Mouse (Mus musculus): ENCODE measurements around the gene Tenm4. TPM values are rescaled to one million over a fixed set of nuclear protein-coding genes. Genes with fewer than 3 reads are reported as not detected.

Gene Tenm4
- polyA plus RNA-seq, 1 experiment from 2014 or later = 14.3 TPM

DNA sequence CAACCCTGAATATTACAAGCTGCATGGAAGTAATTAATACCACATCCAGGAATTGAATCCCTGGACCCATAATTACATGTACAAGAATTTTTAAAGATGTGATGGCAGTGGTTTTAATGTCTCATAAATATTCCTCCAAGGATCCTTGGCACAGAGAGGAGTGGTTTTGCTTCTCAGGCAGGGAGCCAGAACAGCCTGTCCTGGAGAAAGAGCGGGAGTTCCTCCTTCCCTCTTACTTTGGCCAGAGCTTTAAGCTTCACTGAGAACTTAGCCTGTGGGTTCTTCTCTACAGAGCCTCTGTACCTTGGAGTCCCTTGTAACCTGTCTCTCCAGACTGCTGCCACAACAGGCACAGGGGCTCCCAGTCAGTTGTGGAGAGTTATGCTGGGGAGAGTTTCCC is 94.9 kb downstream of the Tenm4 start:
- 59% methylated on average over 1 of the region's 1 CpGs for WGBS
- Histone ChIP-seq H3K27me3 (replicated peaks; ENCODE audit: control insufficient read depth, insufficient read depth, low read length) (no peaks in the 10 kb centered on the region), H3K9me3 (ENCODE audit: control insufficient read depth, low read length) (no peaks in the 10 kb centered on the region), H3K4me3 (ENCODE audit: low read length) (no peak overlapping the region), H3K4me1 (ENCODE audit: control insufficient read depth, insufficient read depth, low read length) (peaks cover 5% of the 10 kb centered on the region; the same call in 1 of the 2 replicates), H3K36me3 (ENCODE audit: control insufficient read depth, insufficient read depth, low read length) (no peaks in the 10 kb centered on the region), H3K4me2 (ENCODE audit: low read depth, low read length) (no peak overlapping the region), H3K27ac (ENCODE audit: low read length) (no peak overlapping the region), H3K9ac (ENCODE audit: low read depth, low read length) (no peak overlapping the region)
- no peak for ATAC-seq

- no peak for ATAC-seq
- Histone ChIP-seq H3K9ac (ENCODE audit: low read depth, low read length) (no peak overlapping the region), H3K4me2 (ENCODE audit: low read depth, low read length) (no peak overlapping the region), H3K9me3 (ENCODE audit: control insufficient read depth, low read length) (no peaks in the 10 kb centered on the region), H3K27ac (ENCODE audit: low read length) (no peak overlapping the region), H3K4me1 (ENCODE audit: control insufficient read depth, insufficient read depth, low read length) (peaks cover 5% of the 10 kb centered on the region; the same call in 1 of the 2 replicates), H3K4me3 (ENCODE audit: low read length) (no peak overlapping the region), H3K36me3 (ENCODE audit: control insufficient read depth, insufficient read depth, low read length) (no peaks in the 10 kb centered on the region), H3K27me3 (replicated peaks; ENCODE audit: control insufficient read depth, insufficient read depth, low read length) (no peaks in the 10 kb centered on the region)
- 37% methylated on average over 6 of the region's 6 CpGs for WGBS
Observed at GRCm38 (mm10) chr7:96267266-96267665, 96.2 kb downstream of the Tenm4 start.

DNA sequence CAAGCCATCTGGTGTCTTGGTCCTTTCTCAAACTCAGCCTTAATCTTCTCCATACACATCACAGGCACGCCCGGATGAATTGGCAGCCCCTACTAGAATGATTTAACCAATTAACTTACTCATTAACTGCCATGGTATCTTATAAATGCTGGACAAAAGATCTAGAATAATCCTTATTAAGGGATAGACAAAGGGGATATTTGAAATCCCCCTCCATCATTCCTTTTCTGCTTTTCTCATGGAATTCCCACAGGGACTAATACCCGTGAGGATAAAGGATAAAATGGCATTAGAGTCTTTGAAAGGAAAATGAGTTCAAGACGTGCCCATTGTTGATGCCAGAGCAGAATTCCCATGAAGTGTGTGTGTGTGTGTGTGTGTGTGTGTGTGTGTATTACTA is 99.6 kb downstream of the Tenm4 start:
- Histone ChIP-seq H3K4me3 (ENCODE audit: low read length) (no peak overlapping the region), H3K9me3 (ENCODE audit: control insufficient read depth, low read length) (no peaks in the 10 kb centered on the region), H3K4me1 (ENCODE audit: control insufficient read depth, insufficient read depth, low read length) (peaks cover 5% of the 10 kb centered on the region; the same call in 1 of the 2 replicates), H3K9ac (ENCODE audit: low read depth, low read length) (no peak overlapping the region), H3K27me3 (replicated peaks; ENCODE audit: control insufficient read depth, insufficient read depth, low read length) (no peaks in the 10 kb centered on the region), H3K36me3 (ENCODE audit: control insufficient read depth, insufficient read depth, low read length) (no peaks in the 10 kb centered on the region), H3K27ac (ENCODE audit: low read length) (no peak overlapping the region), H3K4me2 (ENCODE audit: low read depth, low read length) (no peak overlapping the region)
- 62% methylated on average over 4 of the region's 4 CpGs for WGBS
- ATAC-seq = no peak

GRCm38 (mm10) chr7:96272068-96272467 is 101.0 kb downstream of the Tenm4 start:
- no peaks in the 10 kb centered on the region for H3K9me3 ChIP-seq (ENCODE audit: control insufficient read depth, low read length)
- no peak overlapping the region for H3K27ac ChIP-seq (ENCODE audit: low read length)
- H3K4me3 ChIP-seq (ENCODE audit: low read length) = no peak overlapping the region
- H3K4me2 ChIP-seq (ENCODE audit: low read depth, low read length) = no peak overlapping the region
- no peak overlapping the region for H3K9ac ChIP-seq (ENCODE audit: low read depth, low read length)
- no peaks in the 10 kb centered on the region for H3K36me3 ChIP-seq (ENCODE audit: control insufficient read depth, insufficient read depth, low read length)
- peaks cover 3% of the 10 kb centered on the region; the same call in 1 of the 2 replicates for H3K4me1 ChIP-seq (ENCODE audit: control insufficient read depth, insufficient read depth, low read length)
- no peaks in the 10 kb centered on the region for H3K27me3 ChIP-seq (replicated peaks; ENCODE audit: control insufficient read depth, insufficient read depth, low read length)
- WGBS = 79% methylated on average over 3 of the region's 3 CpGs
- ATAC-seq = no peak

DNA sequence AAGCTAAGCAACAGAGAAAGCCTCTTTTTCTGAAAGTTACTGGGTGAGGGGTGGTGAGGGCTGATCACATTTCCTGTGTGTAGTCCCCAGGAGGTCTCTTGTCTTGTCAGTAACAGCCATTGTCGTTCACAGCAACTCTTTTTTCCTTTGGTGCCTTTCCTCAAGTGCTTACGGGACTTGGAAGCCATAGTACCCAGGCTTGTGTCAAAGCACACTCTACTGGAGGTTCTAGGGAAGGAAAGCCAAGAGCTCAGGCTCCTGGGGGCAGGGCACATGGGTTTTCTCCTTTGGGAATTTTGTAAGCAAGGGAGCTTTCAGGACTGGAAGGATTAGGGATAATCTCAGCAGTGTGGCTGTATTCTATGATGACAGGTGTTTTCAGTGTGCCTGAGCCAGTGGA is 103.4 kb downstream of the Tenm4 start:
- H3K9ac ChIP-seq (ENCODE audit: low read depth, low read length) = no peak overlapping the region
- no peaks in the 10 kb centered on the region for H3K4me1 ChIP-seq (ENCODE audit: control insufficient read depth, insufficient read depth, low read length)
- no peaks in the 10 kb centered on the region for H3K27me3 ChIP-seq (replicated peaks; ENCODE audit: control insufficient read depth, insufficient read depth, low read length)
- H3K4me3 ChIP-seq (ENCODE audit: low read length) = no peak overlapping the region
- no peak overlapping the region for H3K27ac ChIP-seq (ENCODE audit: low read length)
- H3K36me3 ChIP-seq (ENCODE audit: control insufficient read depth, insufficient read depth, low read length) = no peaks in the 10 kb centered on the region
- no peak for ATAC-seq
- H3K4me2 ChIP-seq (ENCODE audit: low read depth, low read length) = no peak overlapping the region
- 93% methylated on average over 2 of the region's 2 CpGs for WGBS
- H3K9me3 ChIP-seq (ENCODE audit: control insufficient read depth, low read length) = no peaks in the 10 kb centered on the region

DNA sequence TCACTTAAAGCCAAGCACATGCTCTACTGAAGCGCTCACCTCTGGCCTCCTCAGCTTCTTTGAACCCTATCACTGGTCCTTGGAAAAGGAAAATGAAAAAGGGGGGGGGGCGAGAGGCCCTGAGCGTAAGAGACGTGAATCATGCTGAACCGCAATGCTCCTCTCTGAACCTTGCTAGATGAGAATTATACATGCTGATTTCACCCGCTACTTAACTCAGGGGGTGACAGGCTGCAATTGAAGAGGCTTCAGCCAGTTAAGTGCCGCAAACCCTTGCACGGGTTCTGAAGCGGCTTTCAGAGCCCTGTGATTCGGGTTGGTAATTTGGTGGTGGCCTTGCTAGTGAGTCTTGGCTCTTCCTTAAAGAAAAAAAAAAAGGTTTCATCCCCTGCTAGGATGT is 106.5 kb downstream of the Tenm4 start:
- 84% methylated on average over 10 of the region's 10 CpGs for WGBS
- Histone ChIP-seq H3K27ac (ENCODE audit: low read length) (no peak overlapping the region), H3K9ac (ENCODE audit: low read depth, low read length) (no peak overlapping the region), H3K27me3 (replicated peaks; ENCODE audit: control insufficient read depth, insufficient read depth, low read length) (no peaks in the 10 kb centered on the region), H3K4me2 (ENCODE audit: low read depth, low read length) (no peak overlapping the region), H3K36me3 (ENCODE audit: control insufficient read depth, insufficient read depth, low read length) (no peaks in the 10 kb centered on the region), H3K4me1 (ENCODE audit: control insufficient read depth, insufficient read depth, low read length) (no peaks in the 10 kb centered on the region), H3K9me3 (ENCODE audit: control insufficient read depth, low read length) (no peaks in the 10 kb centered on the region), H3K4me3 (ENCODE audit: low read length) (no peak overlapping the region)
- no peak for ATAC-seq

DNA sequence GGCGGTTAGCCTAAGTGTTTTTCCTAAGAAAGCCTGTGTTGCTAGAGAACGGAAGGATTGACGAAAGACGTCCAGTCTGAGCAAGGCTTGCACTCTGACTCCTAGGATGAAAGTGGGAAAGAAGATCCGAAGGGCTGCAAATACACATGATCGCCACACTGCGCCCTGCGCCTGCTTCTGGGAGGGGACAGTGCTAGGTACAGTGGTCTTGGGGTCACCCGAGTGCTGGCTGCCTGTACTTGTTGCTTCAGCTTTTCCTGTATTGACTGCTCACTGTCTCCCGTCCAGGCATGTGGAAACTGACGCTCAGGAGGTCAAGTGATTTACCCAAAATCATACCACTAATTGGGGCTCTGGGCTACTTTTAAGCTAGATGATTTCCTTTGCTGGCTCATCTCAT is 107.3 kb downstream of the Tenm4 start:
- Histone ChIP-seq H3K4me1 (ENCODE audit: control insufficient read depth, insufficient read depth, low read length) (no peaks in the 10 kb centered on the region), H3K36me3 (ENCODE audit: control insufficient read depth, insufficient read depth, low read length) (no peaks in the 10 kb centered on the region), H3K27me3 (replicated peaks; ENCODE audit: control insufficient read depth, insufficient read depth, low read length) (no peaks in the 10 kb centered on the region), H3K9me3 (ENCODE audit: control insufficient read depth, low read length) (no peaks in the 10 kb centered on the region), H3K4me2 (ENCODE audit: low read depth, low read length) (no peak overlapping the region), H3K9ac (ENCODE audit: low read depth, low read length) (no peak overlapping the region), H3K27ac (ENCODE audit: low read length) (no peak overlapping the region), H3K4me3 (ENCODE audit: low read length) (no peak overlapping the region)
- no peak for ATAC-seq
- 82% methylated on average over 11 of the region's 11 CpGs for whole genome bisulfite sequencing

- H3K4me2 ChIP-seq (ENCODE audit: low read depth, low read length) = no peak overlapping the region
- no peaks in the 10 kb centered on the region for H3K9me3 ChIP-seq (ENCODE audit: control insufficient read depth, low read length)
- no peaks in the 10 kb centered on the region for H3K27me3 ChIP-seq (replicated peaks; ENCODE audit: control insufficient read depth, insufficient read depth, low read length)
- no peaks in the 10 kb centered on the region for H3K36me3 ChIP-seq (ENCODE audit: control insufficient read depth, insufficient read depth, low read length)
- ATAC-seq = no peak
- H3K9ac ChIP-seq (ENCODE audit: low read depth, low read length) = no peak overlapping the region
- 64% methylated on average over 4 of the region's 4 CpGs for WGBS
- no peaks in the 10 kb centered on the region for H3K4me1 ChIP-seq (ENCODE audit: control insufficient read depth, insufficient read depth, low read length)
- H3K4me3 ChIP-seq (ENCODE audit: low read length) = no peak overlapping the region
- H3K27ac ChIP-seq (ENCODE audit: low read length) = no peak overlapping the region
Observed at GRCm38 (mm10) chr7:96280795-96281194, 109.7 kb downstream of the Tenm4 start.

DNA sequence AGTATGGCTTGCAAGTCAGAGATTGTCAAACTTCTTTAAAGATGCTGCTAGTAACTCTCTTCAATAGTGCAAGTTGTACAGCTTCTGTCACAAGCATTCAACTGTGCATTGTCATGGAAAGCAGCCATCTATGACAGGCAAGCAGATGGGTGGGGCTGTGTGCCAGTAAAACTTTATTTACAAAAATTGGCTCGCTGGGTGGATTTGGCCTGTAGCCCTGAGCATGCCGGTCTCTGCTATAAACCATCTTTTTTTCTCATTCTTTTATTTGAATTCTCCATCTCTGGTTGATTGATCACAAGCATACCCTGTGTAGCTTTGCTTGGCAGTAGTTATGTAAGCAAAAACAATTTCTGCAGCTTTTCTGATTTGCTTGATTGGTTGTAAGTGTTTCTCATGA is 119.5 kb downstream of the Tenm4 start:
- no peaks in the 10 kb centered on the region for H3K36me3 ChIP-seq (ENCODE audit: control insufficient read depth, insufficient read depth, low read length)
- no peak overlapping the region for H3K4me3 ChIP-seq (ENCODE audit: low read length)
- no peaks in the 10 kb centered on the region for H3K4me1 ChIP-seq (ENCODE audit: control insufficient read depth, insufficient read depth, low read length)
- H3K9me3 ChIP-seq (ENCODE audit: control insufficient read depth, low read length) = no peaks in the 10 kb centered on the region
- ATAC-seq = no peak
- H3K9ac ChIP-seq (ENCODE audit: low read depth, low read length) = no peak overlapping the region
- H3K27ac ChIP-seq (ENCODE audit: low read length) = no peak overlapping the region
- no peaks in the 10 kb centered on the region for H3K27me3 ChIP-seq (replicated peaks; ENCODE audit: control insufficient read depth, insufficient read depth, low read length)
- no peak overlapping the region for H3K4me2 ChIP-seq (ENCODE audit: low read depth, low read length)
- WGBS = 46% methylated on average over 2 of the region's 2 CpGs

DNA sequence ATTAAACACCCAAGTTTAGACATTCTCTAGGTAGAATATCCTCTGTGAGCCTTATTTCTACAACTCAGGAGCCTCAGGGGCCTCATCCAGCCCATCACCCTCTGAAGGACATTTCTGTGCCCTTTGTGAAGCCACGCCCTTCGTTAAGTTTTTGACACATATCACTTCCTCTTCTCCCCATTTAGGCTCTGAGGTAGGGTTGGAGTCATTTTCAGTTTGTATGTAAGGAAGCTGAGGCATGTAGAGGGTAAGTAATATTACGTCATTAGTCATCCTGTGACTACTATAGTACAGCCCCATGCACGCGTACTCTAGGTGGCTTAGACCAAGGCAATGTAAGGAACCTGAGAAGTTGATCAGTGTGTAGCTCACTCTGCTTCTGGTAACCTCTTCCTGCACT is 124.9 kb downstream of the Tenm4 start:
- no peak overlapping the region for H3K4me2 ChIP-seq (ENCODE audit: low read depth, low read length)
- H3K4me1 ChIP-seq (ENCODE audit: control insufficient read depth, insufficient read depth, low read length) = no peaks in the 10 kb centered on the region
- H3K4me3 ChIP-seq (ENCODE audit: low read length) = no peak overlapping the region
- H3K9ac ChIP-seq (ENCODE audit: low read depth, low read length) = no peak overlapping the region
- 91% methylated on average over 5 of the region's 5 CpGs for WGBS
- H3K27me3 ChIP-seq (replicated peaks; ENCODE audit: control insufficient read depth, insufficient read depth, low read length) = no peaks in the 10 kb centered on the region
- no peaks in the 10 kb centered on the region for H3K9me3 ChIP-seq (ENCODE audit: control insufficient read depth, low read length)
- ATAC-seq = no peak
- H3K36me3 ChIP-seq (ENCODE audit: control insufficient read depth, insufficient read depth, low read length) = no peaks in the 10 kb centered on the region
- no peak overlapping the region for H3K27ac ChIP-seq (ENCODE audit: low read length)

Data from intestine, embryonic 16.5 days (tissue).